Mouse (Mus musculus) ES-E14 (cell line): ENCODE measurements around the gene Kdm6b. TPM values are rescaled to one million over a fixed set of nuclear protein-coding genes. Genes with fewer than 3 reads are reported as not detected.
A peak's percentile ranks its signal among the peaks of the same experiment; 100 is the strongest.

Experiments used
- DNase-seq: peaks from one replicate; pipeline ENCODE4 v3.0.0-alpha.2; 2013; ENCODE audit warnings: low read depth, low spot score
- H3K27ac ChIP-seq: 2 replicates; pipeline ENCODE4 v1.5.1; 2012; ENCODE audit warnings: low read depth, mild to moderate bottlenecking, low read length, moderate library complexity, mixed read lengths; ENCODE audit not compliant: poor library complexity, insufficient read depth, severe bottlenecking
- H3K36me3 ChIP-seq: 2 replicates; pipeline ENCODE4 v1.6.1; 2012; ENCODE audit warnings: mild to moderate bottlenecking, low read length, moderate library complexity, mixed read lengths; ENCODE audit not compliant: control insufficient read depth, poor library complexity, insufficient read depth, severe bottlenecking
- H3K4me1 ChIP-seq, 2 experiments: fragments of 150-350 bp in 1 of 2; sonication (generic) in 1 of 2; 2 replicates each; pipeline ENCODE4 v1.6.1; 2012; ENCODE audit warnings: low read length in 2 of 2, mild to moderate bottlenecking in 1 of 2, mixed read lengths in 1 of 2; ENCODE audit not compliant: control insufficient read depth in 2 of 2, insufficient read depth in 2 of 2, poor library complexity in 1 of 2
- H3K4me3 ChIP-seq, 2 experiments: fragments of 150-350 bp in 1 of 2; sonication (generic) in 1 of 2; 2 replicates each; pipeline ENCODE4 v1.5.1; 2012; ENCODE audit warnings: low read length in 2 of 2, low read depth in 1 of 2, mild to moderate bottlenecking in 1 of 2, mixed read lengths in 1 of 2; ENCODE audit not compliant: insufficient read depth in 1 of 2, poor library complexity in 1 of 2, severe bottlenecking in 1 of 2
- H3K9ac ChIP-seq: 2 replicates; pipeline ENCODE4 v1.6.1; 2012; ENCODE audit warnings: low read depth, mild to moderate bottlenecking, low read length, mixed read lengths; ENCODE audit not compliant: poor library complexity, insufficient read depth, severe bottlenecking
- H3K9me3 ChIP-seq: fragments of 150-350 bp; sonication (generic); 2 replicates; pipeline ENCODE4 v1.6.1; 2012; ENCODE audit warnings: low read depth, mild to moderate bottlenecking, low read length; ENCODE audit not compliant: control insufficient read depth, insufficient read depth
- CHD2 ChIP-seq: IDR thresholded peaks from 2 replicates; pipeline ENCODE4 v1.6.1; 2014; ENCODE audit warnings: mild to moderate bottlenecking, low read depth, low read length, inconsistent platforms
- HCFC1 ChIP-seq: IDR thresholded peaks from 2 replicates; pipeline ENCODE4 v1.6.1; 2012; ENCODE audit warnings: low read length, inconsistent platforms, borderline replicate concordance; ENCODE audit not compliant: insufficient read depth
- MAFK ChIP-seq: IDR thresholded peaks from 2 replicates; pipeline ENCODE4 v1.6.1; 2014; ENCODE audit warnings: mild to moderate bottlenecking, low read depth, low read length, inconsistent platforms; ENCODE audit not compliant: insufficient read depth
- ZC3H11A ChIP-seq: IDR thresholded peaks from 2 replicates; pipeline ENCODE4 v1.6.1; 2012; ENCODE audit warnings: low read depth, mild to moderate bottlenecking, inconsistent platforms, low read length, borderline replicate concordance
- ZNF384 ChIP-seq: IDR thresholded peaks from 2 replicates; pipeline ENCODE4 v1.6.1; 2012; ENCODE audit warnings: low read depth, low read length, inconsistent platforms
- in situ Hi-C, 2 experiments: fragments of 600-800 bp; cut with MboI; formaldehyde crosslinking; loops; one replicate each; pipeline ENCODE4 v1.15.1; 2025; ENCODE audit warnings: low sequenced_read_pairs in 2 of 2, inconsistent platforms in 1 of 2; ENCODE audit not compliant: unreplicated experiment in 2 of 2
- total RNA-seq: library from RNA; depleted of rRNA; stranded (reverse); fragments of 300-350 nt; gene quantifications from 2 replicates; pipeline ENCODE4 v1.2.3, GENCODE M21; 2012

Gene Kdm6b
- total RNA-seq, 1 experiment: 9.4 TPM

DNA sequence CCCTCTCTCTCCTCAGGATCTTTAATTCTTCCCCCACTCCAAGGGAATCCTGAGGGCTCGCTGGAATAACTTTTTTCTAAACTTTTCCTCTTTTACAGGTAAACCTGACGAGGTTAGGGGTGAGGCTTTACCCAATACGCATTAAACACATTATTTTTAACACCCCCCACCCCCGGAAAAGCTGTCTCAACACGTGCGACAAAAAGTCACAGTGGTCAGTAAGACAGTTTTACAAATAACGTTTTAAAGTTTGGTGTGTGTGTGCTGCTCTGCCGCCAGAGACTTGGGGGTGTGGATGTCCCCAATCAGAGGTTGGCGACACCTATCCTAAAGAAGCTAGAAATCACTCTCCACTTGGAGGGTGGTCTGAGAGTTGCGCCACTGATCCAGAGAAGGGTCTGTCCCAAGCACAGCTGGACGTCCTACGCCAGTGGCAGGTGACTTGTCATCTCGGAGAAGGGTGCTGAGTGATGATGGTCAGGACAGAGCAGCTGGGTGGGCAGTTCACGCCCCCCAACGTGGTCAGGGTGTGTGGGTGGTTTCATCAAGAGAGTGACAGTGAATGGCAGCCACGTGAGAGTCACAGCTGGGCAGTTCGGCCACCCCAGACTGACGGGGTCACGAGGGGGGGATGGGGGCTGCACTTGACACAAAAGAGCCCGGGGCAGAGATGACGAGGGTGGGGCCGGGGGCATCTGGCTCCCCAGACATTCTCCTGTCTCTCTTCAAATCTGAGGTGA lies 45.7 kb downstream of the Kdm6b start:
- in situ Hi-C loops: no loop called here
- H3K36me3 ChIP-seq: no peaks in the 10 kb centered on the region
- peak overlapping the region; percentile 77 to 89 for H3K4me3 ChIP-seq
- TF ChIP-seq ZNF384: no peak
- TF ChIP-seq ZC3H11A: no peak
- TF ChIP-seq HCFC1: no peak
- no peak for TF ChIP-seq CHD2
- no peak for TF ChIP-seq MAFK
- DNase-seq: no peak
- H3K27ac ChIP-seq: no peak overlapping the region; the same call in 1 of the 2 replicates
- no peaks in the 10 kb centered on the region for H3K9me3 ChIP-seq
- H3K9ac ChIP-seq: no peak overlapping the region; the same call in 1 of the 2 replicates
- H3K4me1 ChIP-seq: peaks cover 0 to 26% of the 10 kb centered on the region in 2 experiments; a peak in 2 of 4 replicates

DNA sequence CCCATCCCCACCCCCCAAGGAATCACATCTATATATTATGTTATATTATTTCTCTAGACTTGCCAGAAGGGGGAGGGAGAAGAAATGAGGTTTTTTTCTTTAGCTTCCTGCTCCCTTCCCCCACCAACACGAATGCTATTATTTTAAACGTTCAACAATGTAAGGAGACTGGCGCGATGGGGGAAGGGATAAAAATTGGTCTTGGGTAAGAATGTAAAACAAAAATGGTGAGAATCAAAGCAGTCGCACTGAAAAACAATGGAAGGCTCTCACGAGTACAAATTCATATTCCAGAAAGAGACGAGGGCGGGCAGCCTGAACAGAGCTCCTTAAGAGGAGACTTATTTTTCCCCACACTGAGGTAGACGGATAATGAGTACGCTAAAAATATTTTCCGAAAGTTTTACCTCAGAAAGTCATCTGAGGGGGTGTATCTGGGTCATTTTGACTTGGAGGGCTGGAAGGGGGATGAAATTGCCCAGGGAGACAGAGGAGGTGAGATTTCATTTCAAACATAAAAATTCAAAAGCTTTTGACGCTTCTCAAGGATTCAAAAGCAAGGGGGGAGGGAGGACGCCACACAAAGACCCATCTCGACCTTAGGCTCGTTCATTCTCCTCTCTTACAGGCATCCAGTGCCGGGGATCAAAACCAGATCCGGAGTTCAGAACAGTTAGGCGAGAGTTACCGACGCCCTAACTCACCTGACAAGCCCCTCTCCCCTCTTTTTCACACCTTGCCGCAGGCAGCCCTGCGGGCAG lies 46.4 kb downstream of the Kdm6b start:
- Histone ChIP-seq H3K27ac (no peak overlapping the region), H3K9me3 (no peaks in the 10 kb centered on the region), H3K9ac (no peak overlapping the region), H3K4me3 (peak overlapping the region in 1 of 2 experiments; percentile 3; a peak in 1 of 4 replicates), H3K36me3 (no peaks in the 10 kb centered on the region), H3K4me1 (peaks cover 0 to 24% of the 10 kb centered on the region in 2 experiments; a peak in 2 of 4 replicates)
- in situ Hi-C loops: no loop called here
- DNase-seq: no peak
- no peak for TF ChIP-seq ZNF384
- TF ChIP-seq CHD2: no peak
- no peak for TF ChIP-seq ZC3H11A
- TF ChIP-seq MAFK: no peak
- TF ChIP-seq HCFC1: no peak

DNA sequence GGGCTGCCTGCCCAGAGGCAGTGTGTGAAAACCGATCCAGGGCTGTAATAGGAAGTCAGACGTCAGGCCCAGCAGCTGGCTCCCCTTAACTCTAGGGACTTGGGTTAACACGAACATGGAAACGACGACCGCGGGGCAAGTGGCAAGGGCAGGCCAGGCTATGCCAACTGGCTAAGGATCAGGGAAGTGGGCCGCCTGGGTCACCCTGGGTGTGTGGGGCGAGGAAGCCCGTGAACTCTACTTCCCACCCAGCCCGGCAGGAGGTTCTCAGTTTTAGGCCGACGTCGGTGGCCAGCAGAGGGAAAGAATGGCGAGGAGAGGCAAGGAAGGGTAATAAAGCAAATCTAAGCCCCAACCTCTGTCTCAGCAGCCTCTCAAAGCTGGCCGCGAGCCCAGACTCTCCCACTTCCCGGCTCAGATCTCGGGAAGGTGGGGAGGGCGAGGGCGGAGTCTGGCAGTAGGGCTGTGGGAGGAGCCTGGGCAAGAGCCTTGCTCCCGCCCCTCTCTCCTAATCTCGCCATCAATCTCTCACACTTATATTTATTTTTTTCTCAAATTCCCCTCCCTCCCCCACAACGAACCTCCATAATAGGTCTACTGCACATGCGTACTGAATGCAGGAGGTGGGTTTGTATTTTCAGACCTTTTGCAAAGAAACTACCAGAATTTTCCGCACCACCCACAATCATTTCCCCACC lies 47.2 kb downstream of the Kdm6b start:
- in situ Hi-C loops: no loop called here
- peak; percentile 59 for DNase-seq
- Histone ChIP-seq H3K36me3 (no peaks in the 10 kb centered on the region), H3K9ac (peak overlapping the region; percentile 24), H3K9me3 (no peaks in the 10 kb centered on the region), H3K27ac (no peak overlapping the region), H3K4me3 (peak overlapping the region; percentile 36 to 55), H3K4me1 (peaks cover 0 to 19% of the 10 kb centered on the region in 2 experiments; a peak in 2 of 4 replicates)
- TF ChIP-seq MAFK: no peak
- TF ChIP-seq HCFC1: no peak
- TF ChIP-seq ZNF384: no peak
- no peak for TF ChIP-seq CHD2
- TF ChIP-seq ZC3H11A: no peak

DNA sequence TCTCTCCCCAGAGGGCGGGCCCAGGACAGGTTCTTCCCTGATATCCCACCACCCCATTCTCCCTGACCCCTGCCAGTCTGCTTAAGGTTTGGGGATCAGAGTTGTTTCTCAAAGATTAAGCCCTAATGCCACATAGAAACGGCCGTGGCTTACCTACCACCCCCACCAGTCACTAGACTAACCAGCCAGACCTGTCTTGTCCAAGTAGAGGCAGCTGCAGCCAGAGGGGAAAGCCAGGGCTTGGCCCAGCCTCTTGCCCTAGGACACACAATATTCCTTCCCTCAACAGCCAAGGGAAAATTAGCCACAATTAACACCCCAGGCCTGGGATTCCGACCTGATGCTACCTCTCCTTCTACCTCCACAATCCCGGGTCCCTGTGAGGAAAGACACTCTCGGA lies 47.8 kb downstream of the Kdm6b start:
- Histone ChIP-seq H3K36me3 (no peaks in the 10 kb centered on the region), H3K27ac (no peak overlapping the region), H3K9me3 (no peaks in the 10 kb centered on the region), H3K9ac (peak overlapping the region; percentile 24; the same call in 1 of the 2 replicates), H3K4me1 (peaks cover 0 to 18% of the 10 kb centered on the region in 2 experiments; a peak in 2 of 4 replicates), H3K4me3 (peak overlapping the region; percentile 36 to 55; a peak in 3 of 4 replicates)
- TF ChIP-seq CHD2 (no peak), ZC3H11A (no peak), MAFK (no peak), ZNF384 (no peak), HCFC1 (no peak)
- DNase-seq: no peak
- in situ Hi-C loops: no loop called here
